Mouse (Mus musculus) brain, embryonic 14.5 days (tissue): ENCODE measurements at regions not wholly inside any gene's neighbourhood (a gene's known extent, or its start where the extent isn't known, plus 50 kb on each side); places are given as distances from the start of the nearest gene placed in this dataset.

ENCODE experiments used
- CTCF ChIP-seq: fragments of 200-500 bp; IDR thresholded peaks from 2 replicates; pipeline ENCODE4 v1.5.1; 2012; ENCODE audit warnings: inconsistent platforms, mild to moderate bottlenecking, moderate library complexity, borderline replicate concordance; ENCODE audit not compliant: insufficient read depth, insufficient read length; ENCODE audit errors: extremely low read depth
- POLR2A ChIP-seq: fragments of 200-500 bp; IDR thresholded peaks from 2 replicates; pipeline ENCODE4 v1.6.1; 2012; ENCODE audit warnings: mild to moderate bottlenecking, inconsistent platforms, borderline replicate concordance; ENCODE audit not compliant: poor library complexity, insufficient read depth, insufficient read length, severe bottlenecking; ENCODE audit errors: extremely low read depth

DNA sequence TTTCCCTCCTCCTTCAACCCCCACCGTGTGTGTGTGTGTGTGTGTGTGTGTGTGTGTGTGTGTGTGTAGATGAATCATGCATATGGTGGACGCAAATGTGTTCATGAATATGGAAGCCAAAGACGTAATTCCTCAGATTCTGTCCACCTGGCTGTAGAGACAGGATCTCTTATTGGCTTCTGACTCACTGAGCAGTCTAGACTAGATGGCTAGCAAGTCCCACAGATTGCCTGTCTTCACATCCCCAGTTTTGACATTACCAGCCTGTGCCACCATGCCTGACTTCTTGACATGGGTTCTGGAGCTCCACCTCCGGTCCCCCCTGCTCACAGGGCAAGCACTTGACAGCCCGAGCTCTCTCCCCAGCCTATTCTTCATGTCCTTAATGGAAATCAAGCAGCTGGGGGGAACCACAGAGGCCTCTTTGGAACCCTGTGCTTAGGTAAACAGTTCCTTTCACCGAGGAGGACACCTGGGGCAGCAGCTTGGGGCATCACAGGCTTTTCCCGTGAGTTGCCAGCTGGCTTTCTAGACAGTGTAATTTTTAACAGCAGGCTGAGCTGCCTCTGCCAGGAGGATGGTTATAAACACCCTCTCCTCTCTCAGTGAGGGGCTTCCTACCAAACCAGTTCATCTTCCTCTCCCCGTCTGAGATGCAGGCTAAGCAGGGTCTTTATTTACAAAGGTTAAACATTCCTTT lies 345.9 kb upstream of the Castor2 start:
- TF ChIP-seq CTCF, result no peak
- TF ChIP-seq POLR2A, result no peak
